Mouse (Mus musculus) megakaryocyte, adult 5-6 weeks (primary cell): ENCODE data around the gene Camkk2. TPM values are rescaled to one million over a fixed set of nuclear protein-coding genes. Genes with fewer than 3 reads are reported as not detected.

Experiments used
- ATAC-seq: 2 replicates; pipeline ENCODE4 v1.8.0; 2016; ENCODE audit warnings: mild to moderate bottlenecking, inconsistent platforms; ENCODE audit not compliant: poor library complexity, severe bottlenecking
- total RNA-seq, 2 experiments: library from RNA; stranded (forward) in 1 of 2; stranded (reverse) in 1 of 2; fragments of 153-499, 151-499 nt in 1 of 2; fragments of 221-1000, 200-1000 nt in 1 of 2; gene quantifications; 2 replicates each; pipeline versions ENCODE4 v1.2.3 to v1.2.4; 2015 to 2017

The Camkk2 gene
- total RNA-seq, 2 experiments from 2014 or later, result 83.6 to 86.6 TPM

DNA sequence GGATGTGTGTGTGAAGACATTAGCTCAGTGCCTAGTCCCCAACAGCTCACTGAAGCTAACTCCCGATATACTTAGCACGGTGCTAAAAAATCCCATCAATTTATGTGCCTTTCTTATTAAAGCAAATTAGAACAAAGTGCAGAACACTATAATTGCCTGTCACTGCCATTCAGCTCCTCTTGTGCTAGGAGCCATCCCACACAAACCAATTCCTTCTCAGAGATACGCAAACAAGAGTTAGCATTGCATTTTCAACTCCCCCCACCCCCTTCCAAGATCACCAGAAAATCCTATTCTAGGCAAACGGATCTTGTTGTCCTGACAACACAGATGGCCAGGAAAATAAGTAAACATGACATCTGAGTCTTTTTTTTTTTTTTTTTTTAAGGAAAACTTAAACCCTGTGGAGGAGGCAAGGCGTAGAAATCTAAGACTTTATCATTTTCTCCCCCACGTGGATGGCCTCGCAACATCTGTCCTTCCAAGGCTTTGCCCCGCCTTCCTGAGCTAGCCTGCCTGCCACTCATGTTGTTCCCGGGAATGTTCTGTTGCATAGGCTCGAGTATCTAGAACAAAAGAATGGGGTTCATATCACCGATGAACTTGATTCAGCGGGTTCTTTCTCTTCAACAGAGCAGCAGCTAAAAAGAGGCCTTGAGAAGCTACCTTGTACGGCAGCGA, 4.7 kb upstream of the Camkk2 start:
- ATAC-seq, result no peak

DNA sequence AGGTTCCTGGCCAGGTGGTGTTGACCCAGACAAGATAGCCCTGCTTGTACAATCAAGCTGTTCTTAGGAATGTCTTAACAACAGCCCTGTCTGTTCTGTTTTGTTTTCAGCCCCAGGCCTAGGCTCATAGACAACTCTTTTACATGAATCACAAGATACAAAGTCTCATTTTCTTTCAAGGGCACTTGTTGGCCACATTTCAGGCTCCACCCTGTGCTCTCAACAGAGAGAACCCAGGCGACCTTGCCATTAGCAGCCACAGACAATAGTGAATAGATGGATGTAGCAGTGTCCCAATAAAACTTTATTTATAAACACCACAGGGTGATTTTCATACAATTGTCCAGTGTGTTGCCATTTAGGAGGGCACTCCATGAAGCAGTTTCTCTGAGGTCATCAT, 2.9 kb upstream of the Camkk2 start:
- ATAC-seq, result no peak

DNA sequence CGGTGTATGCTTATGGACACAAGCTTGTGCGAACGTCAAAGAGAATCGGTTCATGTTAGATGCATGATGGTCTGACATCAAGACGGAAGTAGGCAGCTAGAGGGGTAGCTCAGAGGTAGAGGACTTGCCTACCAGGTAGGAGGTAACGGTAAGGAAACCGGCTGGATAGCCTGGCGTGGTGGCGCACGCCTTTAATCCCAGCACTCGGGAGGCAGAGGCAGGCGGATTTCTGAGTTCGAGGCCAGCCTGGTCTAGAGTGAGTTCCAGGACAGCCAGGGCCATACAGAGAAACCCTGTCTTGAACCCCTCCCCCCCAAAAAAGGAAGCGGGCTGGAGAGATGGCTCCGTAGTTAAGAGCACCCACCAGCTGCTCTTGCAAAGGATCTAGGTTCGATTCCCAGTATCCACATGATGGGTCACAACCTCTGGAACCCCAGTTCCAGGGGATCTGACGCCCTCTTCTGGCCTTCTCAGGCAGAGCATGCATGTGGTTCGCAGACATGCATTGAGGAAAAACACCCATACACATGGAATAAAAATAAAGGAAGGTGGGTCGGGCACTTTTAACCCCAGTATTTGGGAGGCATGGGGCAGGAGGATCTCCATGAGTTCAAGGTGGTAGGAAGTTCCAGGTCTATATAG, 1.7 kb upstream of the Camkk2 start:
- ATAC-seq, result no peak

DNA sequence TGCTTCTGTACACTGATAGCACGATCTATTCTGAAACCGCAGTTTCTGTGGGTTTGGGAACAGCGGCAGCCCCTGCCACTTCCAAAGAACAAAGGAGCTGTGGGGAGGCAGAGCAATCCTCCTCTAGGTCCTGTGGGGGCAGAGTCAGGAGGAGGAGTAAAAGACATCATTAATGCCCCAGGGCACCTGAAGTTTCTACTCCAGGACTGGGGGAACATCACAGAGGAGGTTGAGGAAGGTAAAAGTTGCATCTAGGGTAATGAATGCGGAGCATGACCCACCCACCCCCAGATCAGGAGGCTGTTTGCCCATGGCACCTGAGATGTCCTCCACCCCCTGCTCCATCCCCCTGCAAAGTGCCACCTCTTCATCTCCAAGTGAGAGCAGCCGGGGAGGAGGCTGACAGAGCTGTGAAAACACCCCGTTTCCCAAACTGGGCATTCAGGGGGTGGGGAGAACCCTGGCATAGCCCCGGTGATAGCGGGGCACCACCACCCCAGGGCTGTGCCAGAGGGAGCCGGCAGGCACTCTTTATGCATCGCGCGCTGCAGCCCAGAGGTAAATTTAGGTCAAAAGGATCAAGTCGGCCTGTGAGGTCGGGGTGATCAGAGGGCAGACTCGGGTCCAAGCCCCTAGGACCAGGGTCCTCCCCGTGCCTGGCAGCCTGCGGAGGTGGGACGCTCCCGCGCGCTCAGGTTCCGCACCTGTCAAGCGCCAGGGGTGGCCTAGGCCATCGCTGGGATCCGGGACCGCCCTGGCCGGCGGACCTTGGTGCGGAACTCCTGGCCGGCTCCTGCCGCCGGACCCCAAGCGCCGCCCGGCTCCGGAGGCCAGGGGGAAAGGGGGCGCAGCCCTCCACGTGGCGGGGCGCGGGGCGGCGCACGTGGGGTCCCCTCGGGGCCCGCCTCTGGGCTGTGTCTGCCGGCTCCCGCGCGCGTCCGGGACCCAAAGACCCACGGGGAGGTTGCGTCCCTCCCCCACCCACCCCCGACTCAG, 680 bp downstream of the Camkk2 start:
- ATAC-seq, result no peak

DNA sequence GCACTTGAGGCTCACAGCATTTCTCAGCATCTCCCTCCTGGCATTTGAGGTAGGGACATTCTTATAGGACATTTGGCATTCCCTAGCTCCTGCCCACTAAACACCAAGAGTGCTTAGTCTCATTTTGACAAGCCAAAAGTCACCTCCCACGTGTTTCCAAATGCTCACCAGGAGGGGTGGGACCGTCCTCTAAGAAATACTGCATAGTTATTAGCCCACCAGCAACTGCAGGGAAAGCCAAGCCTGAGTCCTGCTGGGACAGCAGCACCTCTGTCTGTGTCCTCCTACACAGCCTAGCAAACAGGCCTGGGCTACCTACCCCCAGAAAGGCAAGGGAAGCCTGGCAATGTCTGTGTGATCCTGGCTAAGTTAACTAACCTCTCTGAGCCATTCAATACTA, 1.9 kb downstream of the Camkk2 start:
- no peak for ATAC-seq

DNA sequence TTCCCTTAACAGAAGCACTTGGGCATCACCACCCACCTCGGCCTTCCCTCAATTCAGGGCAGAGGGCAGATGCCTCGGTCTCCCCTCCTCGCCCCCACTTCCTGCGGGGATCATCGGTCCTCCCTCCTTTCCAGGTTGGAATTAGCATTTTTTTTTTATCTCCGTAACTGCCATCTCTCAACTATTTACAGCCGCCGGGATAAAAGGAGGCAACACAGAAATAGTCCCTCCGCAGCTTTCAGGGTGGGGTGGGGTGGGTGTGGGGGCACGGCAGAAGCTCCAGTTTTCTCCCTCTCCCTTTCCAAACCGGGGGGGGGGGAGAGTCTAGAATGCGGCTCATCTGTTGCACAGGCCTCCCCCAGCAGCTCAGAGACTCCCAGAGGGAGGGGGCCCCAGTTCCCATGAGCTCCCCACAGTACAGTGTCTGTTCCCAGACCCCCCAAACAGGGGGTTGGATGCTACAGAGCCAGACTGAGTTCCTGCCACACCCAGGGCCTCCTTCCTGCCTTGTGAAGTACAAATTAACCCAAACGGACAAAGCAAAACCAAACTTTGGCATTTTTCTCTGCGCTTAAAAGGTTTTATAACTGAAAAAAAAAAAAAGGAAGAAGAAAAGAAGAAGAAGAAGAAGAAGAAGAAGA, 3.4 kb downstream of the Camkk2 start:
- no peak for ATAC-seq

DNA sequence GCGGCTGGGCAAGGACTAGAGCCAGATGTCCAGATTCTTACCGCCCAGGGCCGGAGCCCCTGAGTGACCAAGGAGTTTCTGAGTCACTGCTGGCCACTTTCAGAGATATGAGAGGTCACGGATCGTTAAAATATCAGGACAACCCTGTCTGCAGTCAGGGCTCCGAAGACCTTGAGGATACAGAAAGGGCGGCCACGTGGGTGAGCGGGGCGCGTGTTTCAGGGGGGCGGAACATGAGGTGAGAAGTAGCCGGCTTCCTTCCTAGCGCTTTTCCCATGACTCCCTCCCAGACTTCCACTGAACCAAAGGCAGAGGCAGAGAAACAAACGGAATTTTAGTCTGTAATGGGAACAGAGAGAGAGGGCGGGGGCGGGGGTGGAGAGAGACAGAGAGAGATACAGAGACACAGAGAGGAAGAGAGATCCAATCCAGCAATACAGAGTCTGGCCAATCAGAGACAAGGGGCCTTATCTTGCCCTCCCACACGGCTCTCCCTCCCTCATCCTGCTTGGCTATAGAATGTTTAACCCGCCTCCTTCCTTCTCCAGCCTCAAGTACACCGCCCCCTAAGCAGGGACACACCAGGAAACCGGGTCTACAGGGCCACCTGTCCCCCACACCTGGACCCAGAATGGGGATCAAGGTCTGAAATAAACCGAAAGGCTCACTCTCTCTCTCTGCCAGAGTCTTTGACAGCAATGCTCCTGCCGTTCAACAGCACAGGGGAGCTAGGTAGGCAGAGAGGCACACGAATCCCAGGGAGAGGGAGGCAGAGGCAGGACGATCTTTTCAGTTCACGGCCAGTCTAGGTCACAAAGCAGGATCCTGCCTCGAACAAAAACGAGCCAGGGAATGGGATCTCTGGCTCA, 4.2 kb downstream of the Camkk2 start:
- no peak for ATAC-seq

DNA sequence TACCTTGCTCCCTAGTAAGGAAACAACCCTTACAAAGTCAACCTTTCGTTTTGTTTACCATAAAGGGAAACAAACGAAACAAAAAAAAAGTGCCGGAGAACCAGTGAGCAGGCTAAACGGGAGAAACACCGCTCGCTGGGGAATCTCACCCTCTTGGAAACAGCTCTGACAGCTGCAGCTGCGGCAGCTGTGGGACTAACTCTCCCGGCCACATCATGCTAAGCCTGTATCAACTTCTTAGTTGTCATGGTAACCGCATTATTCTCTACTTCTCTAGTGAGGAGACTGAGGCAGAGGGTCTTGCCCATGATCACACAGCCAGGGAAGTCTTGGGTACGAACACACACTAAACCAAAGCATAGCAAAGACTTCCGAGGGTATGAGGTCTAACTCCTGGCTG, 5.5 kb downstream of the Camkk2 start:
- no peak for ATAC-seq

DNA sequence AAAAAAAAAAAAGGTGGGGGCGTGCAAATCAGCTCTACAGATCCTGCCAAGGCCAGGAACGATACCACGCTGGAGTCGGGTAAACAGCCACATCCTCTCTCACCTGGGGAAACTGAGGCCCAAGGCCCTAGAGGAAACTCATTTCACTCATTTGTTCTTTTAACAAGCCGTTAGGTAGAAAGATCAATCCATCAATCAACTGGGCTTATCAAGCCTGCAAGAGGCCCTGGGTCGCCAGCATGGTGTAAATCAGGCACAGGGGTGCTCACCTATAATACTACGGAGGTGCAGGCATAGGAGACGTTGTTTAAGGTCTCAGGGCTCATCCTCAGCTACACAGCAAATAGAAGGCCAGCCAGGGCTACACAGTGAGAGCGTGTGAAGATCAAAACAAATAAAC, 7.8 kb downstream of the Camkk2 start:
- ATAC-seq, result no peak

DNA sequence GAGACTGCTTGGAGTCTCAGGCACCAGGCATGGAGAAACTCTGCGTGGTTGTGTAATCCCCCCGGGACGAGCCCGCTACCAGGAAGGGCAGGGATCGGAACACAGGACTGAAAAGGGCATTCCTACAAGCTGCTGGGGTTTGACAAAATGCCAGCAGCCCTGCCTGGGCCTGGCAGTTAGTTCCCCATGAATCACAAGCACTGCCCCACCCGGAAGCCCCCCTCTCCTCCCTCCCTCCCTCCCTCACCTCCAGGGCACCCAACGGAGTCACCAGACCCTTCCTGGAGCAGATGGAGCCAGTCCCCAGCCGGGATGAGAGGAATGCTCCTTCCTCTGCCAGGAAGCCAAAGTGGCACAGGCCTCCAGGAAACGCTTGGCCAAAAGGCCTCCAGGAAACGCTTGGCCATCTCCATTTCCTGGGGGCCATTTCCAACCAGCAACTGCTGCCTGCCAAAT, 8.4 kb downstream of the Camkk2 start:
- ATAC-seq, result peak; percentile 48

DNA sequence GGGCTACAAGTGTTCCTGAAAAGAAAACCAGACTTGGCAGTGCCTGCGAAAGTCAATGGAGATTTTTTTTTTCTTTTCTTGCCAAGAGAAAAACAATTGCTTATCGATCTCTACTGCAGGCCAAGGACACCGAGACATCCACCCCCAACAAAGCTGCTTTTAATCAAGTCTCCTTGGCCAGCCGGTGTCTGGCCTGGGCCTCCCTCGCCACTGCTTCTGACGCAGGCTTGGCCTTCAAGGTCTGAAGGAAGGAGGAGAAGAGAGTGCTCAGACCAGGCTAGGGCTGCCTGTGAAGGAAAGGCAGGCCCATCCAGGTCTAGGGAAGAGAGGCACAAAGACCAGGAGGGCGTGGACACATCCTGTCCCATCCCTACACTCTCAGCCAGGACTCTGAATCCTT, 8.9 kb downstream of the Camkk2 start:
- no peak for ATAC-seq

DNA sequence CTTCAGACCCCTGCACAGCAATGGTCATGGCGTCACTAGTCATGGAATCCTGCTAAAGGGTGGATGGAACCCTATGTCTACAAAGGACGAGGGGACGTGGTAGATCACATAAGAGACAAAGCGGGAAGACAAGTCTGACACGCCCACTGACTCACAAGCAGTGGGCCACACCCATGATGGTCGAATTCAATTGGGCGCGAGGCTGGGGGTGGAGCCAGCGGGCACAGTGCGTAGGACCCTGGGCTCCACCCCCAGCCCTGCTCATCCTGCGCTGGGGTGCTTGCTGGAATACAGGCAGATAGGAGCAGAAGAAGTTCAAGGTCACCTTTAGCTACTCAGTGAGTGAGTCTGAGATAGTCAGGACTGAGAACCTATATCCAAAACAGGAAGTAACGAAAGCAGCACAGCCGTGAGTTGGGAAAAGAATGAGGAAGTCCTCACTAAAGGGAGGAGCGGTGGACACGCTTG, 10.1 kb downstream of the Camkk2 start:
- ATAC-seq, result peak; percentile 85

DNA sequence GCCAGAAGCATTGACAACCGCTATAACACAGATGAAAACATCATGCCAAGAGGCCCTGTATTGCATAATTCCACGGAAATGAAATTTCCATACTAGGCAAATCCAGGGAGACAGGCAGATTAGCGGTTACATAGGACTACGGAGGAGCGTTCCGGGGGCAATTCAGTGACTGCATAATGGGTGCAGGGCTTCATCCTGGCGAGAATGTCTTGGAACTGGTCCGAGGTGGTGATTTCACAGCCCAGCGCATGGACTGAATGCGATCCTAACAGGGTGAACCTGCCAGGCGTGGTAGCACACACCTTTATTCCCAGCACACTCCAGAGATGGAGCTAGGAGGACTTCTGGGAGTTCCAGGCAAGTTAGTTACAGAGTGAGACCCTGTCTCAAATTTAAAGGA, 11.9 kb downstream of the Camkk2 start:
- no peak for ATAC-seq

DNA sequence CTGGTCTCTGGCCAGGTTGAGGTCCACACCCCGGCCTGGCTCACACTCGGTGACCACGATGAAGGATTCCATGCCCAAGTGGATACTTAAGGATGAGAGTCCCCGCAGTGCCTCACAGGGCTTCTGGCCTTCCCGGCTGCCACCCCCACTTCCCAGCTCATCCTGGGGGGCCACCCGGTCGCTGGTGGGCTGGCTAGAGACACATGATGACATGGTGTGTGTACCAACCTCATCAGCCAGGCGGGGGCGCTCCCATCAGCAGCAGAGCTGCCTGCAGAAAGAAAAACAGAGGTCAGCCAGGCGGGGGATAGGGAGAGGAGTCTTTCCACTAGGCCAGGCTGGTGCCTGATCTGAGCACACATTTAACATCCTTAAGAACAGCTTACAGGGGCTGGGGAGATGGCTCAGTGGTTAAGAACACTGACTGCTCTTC, 15.2 kb downstream of the Camkk2 start:
- no peak for ATAC-seq

DNA sequence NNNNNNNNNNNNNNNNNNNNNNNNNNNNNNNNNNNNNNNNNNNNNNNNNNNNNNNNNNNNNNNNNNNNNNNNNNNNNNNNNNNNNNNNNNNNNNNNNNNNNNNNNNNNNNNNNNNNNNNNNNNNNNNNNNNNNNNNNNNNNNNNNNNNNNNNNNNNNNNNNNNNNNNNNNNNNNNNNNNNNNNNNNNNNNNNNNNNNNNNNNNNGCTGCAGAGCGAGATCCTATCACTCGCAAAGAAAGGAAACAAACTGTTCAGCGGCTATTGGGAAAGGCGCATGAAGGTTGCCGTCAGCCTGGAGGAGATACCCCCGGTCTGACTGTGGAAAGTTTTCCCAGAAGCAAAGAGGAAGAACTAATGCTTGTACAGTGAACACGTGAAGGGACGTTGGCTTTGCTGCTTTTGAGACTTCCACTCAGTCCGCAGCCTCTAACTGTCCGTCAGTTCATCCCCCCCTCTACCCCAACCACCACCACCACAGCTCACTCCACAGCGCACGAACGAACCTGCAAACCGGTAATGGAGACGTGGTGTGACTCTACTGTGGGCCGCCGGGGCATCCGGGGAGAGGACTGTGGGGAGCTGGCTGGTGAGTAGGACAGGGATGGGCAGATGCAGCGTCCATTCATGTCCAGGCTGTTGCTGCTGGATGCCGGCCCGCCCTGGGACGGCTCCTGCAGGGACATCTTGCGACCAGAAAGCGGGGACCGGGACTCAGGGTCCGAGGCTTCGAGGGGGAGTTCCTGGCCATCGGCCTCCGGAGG, 15.8 kb downstream of the Camkk2 start:
- no peak; the same call in 1 of the 2 replicates for ATAC-seq

DNA sequence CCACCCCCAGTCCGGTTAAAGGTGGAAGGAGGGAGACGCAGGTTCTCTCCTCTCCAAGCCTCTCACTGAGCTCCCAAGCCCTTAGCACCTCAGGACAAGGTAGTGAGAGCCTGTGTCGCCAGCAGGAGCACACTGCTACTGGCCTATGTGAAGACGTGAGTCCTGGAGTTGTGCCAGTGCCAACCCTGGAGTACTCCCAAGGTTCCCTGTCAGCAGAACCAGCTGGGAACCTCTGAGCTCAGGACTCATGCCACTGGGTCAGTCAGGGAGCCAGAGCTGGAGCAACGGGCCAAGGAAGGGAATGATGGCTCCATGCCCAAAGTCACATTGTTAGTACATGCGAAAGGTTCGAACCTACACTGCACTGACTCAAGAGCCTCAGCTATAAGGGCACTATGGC, 22.5 kb downstream of the Camkk2 start:
- no peak for ATAC-seq

DNA sequence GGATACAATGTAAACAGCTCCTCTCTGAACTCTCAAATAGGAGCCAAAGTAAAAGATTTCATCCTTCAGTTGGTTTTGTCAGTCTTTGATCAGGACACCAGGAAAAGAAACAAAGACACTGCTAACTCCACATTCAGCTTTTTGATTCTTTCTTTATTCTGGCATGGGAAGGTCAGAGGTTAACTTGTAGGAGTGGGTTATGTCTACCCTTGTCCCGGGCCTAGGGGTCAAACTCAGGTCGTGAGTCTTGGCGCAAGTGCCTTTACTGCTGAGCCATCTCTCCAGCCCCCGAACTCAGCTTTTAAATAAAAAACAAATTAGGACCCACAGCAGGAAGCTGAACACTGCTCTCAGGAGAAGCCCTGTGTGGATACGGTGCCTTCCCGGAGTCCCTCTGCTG, 23.1 kb downstream of the Camkk2 start:
- ATAC-seq, result no peak

DNA sequence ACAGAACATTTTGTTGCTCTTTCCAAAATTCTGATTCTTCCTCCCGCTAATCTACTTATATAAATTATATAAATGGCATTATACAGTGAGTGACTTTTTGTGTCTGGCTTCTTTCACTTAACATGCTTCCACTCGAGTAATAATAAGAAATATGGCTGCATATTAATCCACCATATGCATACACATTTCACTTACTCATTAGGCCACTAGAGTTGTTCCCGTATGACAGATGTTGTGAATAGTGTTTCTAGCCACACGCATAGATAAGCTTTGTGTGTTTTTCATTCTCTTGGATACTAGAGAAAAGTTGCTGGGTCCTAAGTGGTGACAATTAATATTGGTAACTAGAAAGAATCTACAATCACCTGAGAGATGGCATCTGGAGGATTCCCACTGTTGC, 23.6 kb downstream of the Camkk2 start:
- no peak for ATAC-seq

DNA sequence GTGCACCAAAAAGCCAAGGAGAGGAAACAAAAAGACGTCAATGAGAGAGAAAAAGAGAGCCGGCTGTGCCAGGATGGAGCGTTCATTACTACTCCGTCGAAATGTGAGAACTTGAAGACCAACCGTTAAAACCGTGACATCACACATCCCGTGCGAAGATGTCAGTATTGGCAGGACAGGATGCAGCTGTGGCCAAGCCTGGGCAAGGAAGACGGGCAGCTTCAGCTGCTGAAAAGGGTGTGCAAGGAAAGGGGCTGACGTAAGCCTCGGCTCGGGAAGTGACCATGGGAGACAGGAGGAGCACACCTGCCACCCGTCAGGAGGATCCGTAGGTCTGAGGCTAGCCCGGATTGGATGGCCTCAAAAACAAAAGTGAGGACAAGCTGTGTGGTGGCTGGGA, 24.7 kb downstream of the Camkk2 start:
- no peak for ATAC-seq
